Mouse (Mus musculus) G1E (cell line): ENCODE data around the gene Arpc5l.

ENCODE experiments used
- CTCF ChIP-seq: IDR thresholded peaks from 2 replicates; pipeline ENCODE4 v1.5.1; 2012; ENCODE audit warnings: low read depth, low read length, inconsistent platforms, mixed read lengths
- POLR2AphosphoS5 ChIP-seq: IDR thresholded peaks from 2 replicates; pipeline ENCODE4 v1.6.1; 2012; ENCODE audit warnings: low read depth, low read length, inconsistent platforms; ENCODE audit not compliant: insufficient replicate concordance
- TAL1 ChIP-seq: conservative IDR thresholded peaks from 2 replicates; pipeline ENCODE4 v1.6.1; 2012; ENCODE audit warnings: low read depth, low read length, inconsistent platforms, mixed read lengths

- TF ChIP-seq CTCF (no peak), POLR2AphosphoS5 (no peak), TAL1 (no peak)
Observed at GRCm38 (mm10) chr2:39031611-39032010, 26.5 kb downstream of the Arpc5l start.
